Mouse (Mus musculus): ENCODE measurements around the gene Daglb.

DNA sequence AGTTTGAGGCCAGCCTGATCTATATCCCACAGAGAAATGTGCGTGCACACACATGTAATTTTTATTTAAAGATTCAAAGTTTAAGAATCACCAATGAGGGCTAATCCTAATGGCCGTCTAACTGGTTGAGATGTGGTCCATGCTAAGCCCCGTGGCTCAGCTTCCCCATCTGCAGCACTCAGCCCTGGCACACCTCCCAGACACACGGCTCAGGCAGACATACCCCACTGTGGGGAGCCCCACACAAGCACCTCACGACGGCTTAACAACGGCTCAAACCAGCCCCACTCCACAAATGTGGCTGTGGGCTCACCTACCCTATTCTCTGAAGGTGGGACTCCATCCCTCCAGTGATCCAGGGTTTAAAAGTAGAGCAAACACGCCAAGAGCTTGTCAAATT is 40.7 kb downstream of the Daglb start:
- TF ChIP-seq CTCF (IDR thresholded peaks at IDR 0.05; ENCODE audit: low read depth, low read length): no peak
- TF ChIP-seq GATA1 (IDR thresholded peaks at IDR 0.05; ENCODE audit: borderline replicate concordance, low read length): no peak
- TF ChIP-seq POLR2AphosphoS5 (IDR thresholded peaks at IDR 0.05; ENCODE audit: insufficient replicate concordance, low read depth, low read length): no peak
- no peak for TF ChIP-seq TAL1 (conservative IDR thresholded peaks at IDR 0.05; ENCODE audit: low read depth, low read length)

Measured in G1E (cell line).